Mouse (Mus musculus): Measurements from ENCODE around the gene Pira2. TPM values are rescaled to one million over a fixed set of nuclear protein-coding genes. Genes with fewer than 3 reads are reported as not detected.
"Not testable (repeated sequence)": the region's sequence is repeated elsewhere in the genome, so short reads cannot be mapped to it uniquely, and the experiment has no call there.

The Pira2 gene
- polyA plus RNA-seq (2012; ENCODE audit: insufficient read depth, insufficient read length, missing spikeins), result 0.55 TPM in 1 of 2 replicates, not detected in the other

GRCm38 (mm10) chr7:3844951-3845350 is at the start of gene Pira2:
Gene Pira2 (minus strand): TSS chr7:3845051.
- not testable (repeated sequence) for H3K27ac ChIP-seq (replicated peaks; ENCODE audit: low read depth, low read length); H3K4me1 ChIP-seq (ENCODE audit: control insufficient read depth, insufficient read depth, insufficient read length, low read length); H3K4me3 ChIP-seq (ENCODE audit: insufficient read depth, low read depth, low read length)

GRCm38 (mm10) chr7:3875032-3875431 is 30.2 kb upstream of the Pira2 start:
- not testable (repeated sequence) for H3K27ac ChIP-seq (replicated peaks; ENCODE audit: low read depth, low read length); H3K4me1 ChIP-seq (ENCODE audit: control insufficient read depth, insufficient read depth, insufficient read length, low read length); H3K4me3 ChIP-seq (ENCODE audit: insufficient read depth, low read depth, low read length)

- H3K27ac ChIP-seq (replicated peaks; ENCODE audit: low read depth, low read length); H3K4me1 ChIP-seq (ENCODE audit: control insufficient read depth, insufficient read depth, insufficient read length, low read length); H3K4me3 ChIP-seq (ENCODE audit: insufficient read depth, low read depth, low read length): not testable (repeated sequence)
Observed at GRCm38 (mm10) chr7:3837854-3838253, 7.0 kb downstream of the Pira2 start.

GRCm38 (mm10) chr7:3830633-3831032 is 14.2 kb downstream of the Pira2 start:
- H3K4me1 ChIP-seq (ENCODE audit: control insufficient read depth, insufficient read depth, insufficient read length, low read length); H3K27ac ChIP-seq (replicated peaks; ENCODE audit: low read depth, low read length); H3K4me3 ChIP-seq (ENCODE audit: insufficient read depth, low read depth, low read length): not testable (repeated sequence)

GRCm38 (mm10) chr7:3825599-3825998 is 19.3 kb downstream of the Pira2 start, which contains the start of gene Gm15448:
Gene Gm15448 (minus strand): TSS chr7:3825687.
- H3K4me3 ChIP-seq (ENCODE audit: insufficient read depth, low read depth, low read length); H3K27ac ChIP-seq (replicated peaks; ENCODE audit: low read depth, low read length); H3K4me1 ChIP-seq (ENCODE audit: control insufficient read depth, insufficient read depth, insufficient read length, low read length): not testable (repeated sequence)

- not testable (repeated sequence) for H3K27ac ChIP-seq (replicated peaks; ENCODE audit: low read depth, low read length); H3K4me3 ChIP-seq (ENCODE audit: insufficient read depth, low read depth, low read length); H3K4me1 ChIP-seq (ENCODE audit: control insufficient read depth, insufficient read depth, insufficient read length, low read length)
Observed at GRCm38 (mm10) chr7:3811912-3812311, 32.9 kb downstream of the Pira2 start.

- not testable (repeated sequence) for H3K4me1 ChIP-seq (ENCODE audit: control insufficient read depth, insufficient read depth, insufficient read length, low read length); H3K4me3 ChIP-seq (ENCODE audit: insufficient read depth, low read depth, low read length); H3K27ac ChIP-seq (replicated peaks; ENCODE audit: low read depth, low read length)
Observed at GRCm38 (mm10) chr7:3802935-3803334, 41.9 kb downstream of the Pira2 start.

GRCm38 (mm10) chr7:3799940-3800339 is 44.9 kb downstream of the Pira2 start:
- not testable (repeated sequence) for H3K4me1 ChIP-seq (ENCODE audit: control insufficient read depth, insufficient read depth, insufficient read length, low read length); H3K27ac ChIP-seq (replicated peaks; ENCODE audit: low read depth, low read length)

GRCm38 (mm10) chr7:3796286-3796685 is 48.6 kb downstream of the Pira2 start:
- not testable (repeated sequence) for H3K4me3 ChIP-seq (ENCODE audit: insufficient read depth, low read depth, low read length); H3K27ac ChIP-seq (replicated peaks; ENCODE audit: low read depth, low read length); H3K4me1 ChIP-seq (ENCODE audit: control insufficient read depth, insufficient read depth, insufficient read length, low read length)

More at GRCm38 (mm10) chr7:3799940-3800339, 44.9 kb downstream of the Pira2 start:
- not testable (repeated sequence) for H3K4me3 ChIP-seq (ENCODE audit: insufficient read depth, low read depth, low read length)

Other genes starting within 250 kb of the Pira2 start
- not detected in 2 replicates for gene Oscar, start 228.9 kb downstream of the Pira2 start, polyA plus RNA-seq (2012; ENCODE audit: insufficient read depth, insufficient read length, missing spikeins)
- gene Ndufa3, start 227.7 kb downstream of the Pira2 start, polyA plus RNA-seq (2012; ENCODE audit: insufficient read depth, insufficient read length, missing spikeins), result 2,482 and 2,632 TPM in 2 replicates
- 24.2 and 24.4 TPM in 2 replicates for gene Tfpt, start 215.1 kb downstream of the Pira2 start, polyA plus RNA-seq (2012; ENCODE audit: insufficient read depth, insufficient read length, missing spikeins)
- gene Prpf31, start 215.1 kb downstream of the Pira2 start, polyA plus RNA-seq (2012; ENCODE audit: insufficient read depth, insufficient read length, missing spikeins), result 18.7 and 20.7 TPM in 2 replicates
- gene Cnot3, start 199.8 kb downstream of the Pira2 start, polyA plus RNA-seq (2012; ENCODE audit: insufficient read depth, insufficient read length, missing spikeins), result 22.4 and 31.4 TPM in 2 replicates
- gene Leng1, start 179.2 kb downstream of the Pira2 start, polyA plus RNA-seq (2012; ENCODE audit: insufficient read depth, insufficient read length, missing spikeins), result 17.8 and 19.4 TPM in 2 replicates
- 0.67 TPM in 1 of 2 replicates, not detected in the other for gene Tmc4, start 167.5 kb downstream of the Pira2 start, polyA plus RNA-seq (2012; ENCODE audit: insufficient read depth, insufficient read length, missing spikeins)
- 37.7 and 38.0 TPM in 2 replicates for gene Tsen34, start 152.2 kb downstream of the Pira2 start, polyA plus RNA-seq (2012; ENCODE audit: insufficient read depth, insufficient read length, missing spikeins)
- 20.9 and 29.8 TPM in 2 replicates for gene Mboat7, start 151.5 kb downstream of the Pira2 start, polyA plus RNA-seq (2012; ENCODE audit: insufficient read depth, insufficient read length, missing spikeins)
- 727 and 740 TPM in 2 replicates for gene Rps9, start 141.1 kb downstream of the Pira2 start, polyA plus RNA-seq (2012; ENCODE audit: insufficient read depth, insufficient read length, missing spikeins)
- gene Pirb, start 124.7 kb downstream of the Pira2 start, polyA plus RNA-seq (2012; ENCODE audit: insufficient read depth, insufficient read length, missing spikeins), result 3.7 and 5.2 TPM in 2 replicates
- not detected in 2 replicates for gene Gm15448, start 19.4 kb downstream of the Pira2 start, polyA plus RNA-seq (2012; ENCODE audit: insufficient read depth, insufficient read length, missing spikeins)
- gene Gm14548, start 53.1 kb upstream of the Pira2 start, polyA plus RNA-seq (2012; ENCODE audit: insufficient read depth, insufficient read length, missing spikeins), result not detected in 2 replicates
- 0.59 TPM in 1 of 2 replicates, not detected in the other for gene Lilra6, start 70.5 kb upstream of the Pira2 start, polyA plus RNA-seq (2012; ENCODE audit: insufficient read depth, insufficient read length, missing spikeins)
- 1.6 and 1.7 TPM in 2 replicates for gene Lair1, start 218.2 kb upstream of the Pira2 start, polyA plus RNA-seq (2012; ENCODE audit: insufficient read depth, insufficient read length, missing spikeins)